Mouse (Mus musculus) ES-E14 (cell line): ENCODE measurements around the gene Add1.

Source experiments
- MAFK ChIP-seq: IDR thresholded peaks from 2 replicates; pipeline ENCODE4 v1.6.1; 2014; ENCODE audit warnings: mild to moderate bottlenecking, low read depth, low read length, inconsistent platforms; ENCODE audit not compliant: insufficient read depth
- ZC3H11A ChIP-seq: IDR thresholded peaks from 2 replicates; pipeline ENCODE4 v1.6.1; 2012; ENCODE audit warnings: low read depth, mild to moderate bottlenecking, inconsistent platforms, low read length, borderline replicate concordance
- ZNF384 ChIP-seq: IDR thresholded peaks from 2 replicates; pipeline ENCODE4 v1.6.1; 2012; ENCODE audit warnings: low read depth, low read length, inconsistent platforms

GRCm38 (mm10) chr5:34565545-34566283 lies 7.8 kb upstream of the Add1 start:
- TF ChIP-seq ZNF384 (no peak), MAFK (no peak), ZC3H11A (no peak)
